Mouse (Mus musculus): ENCODE results near the gene Psmb2. TPM values are rescaled to one million over a fixed set of nuclear protein-coding genes. Genes with fewer than 3 reads are reported as not detected.

Gene Psmb2
- total and polyA plus RNA-seq, 3 experiments: 225 to 447 (median 395) TPM

- H3K27ac ChIP-seq (ENCODE audit: insufficient read depth, low read depth): no peak overlapping the region
- H3K9ac ChIP-seq (ENCODE audit: insufficient read depth, low read depth): peak overlapping the region; percentile 72
- peak overlapping the region; percentile 52 for H3K4me2 ChIP-seq (ENCODE audit: insufficient read depth, low read depth, poor library complexity, severe bottlenecking)
- peaks cover 28 to 48% of the 10 kb centered on the region in 2 experiments for H3K36me3 ChIP-seq (replicated peaks in 1 of 2; ENCODE audit: control insufficient read depth in 1 of 2, insufficient read depth in 1 of 2, low read length in 1 of 2)
- H3K4me1 ChIP-seq (ENCODE audit: control insufficient read depth in 1 of 2, insufficient read depth in 2 of 2): peaks cover 11 to 51% of the 10 kb centered on the region in 2 experiments
- peak overlapping the region; percentile 79 to 87 (median 83) for H3K4me3 ChIP-seq (replicated peaks in 1 of 3; ENCODE audit: low read depth in 2 of 3, low read length in 2 of 3, poor library complexity in 1 of 3)
- TF ChIP-seq NELFE (IDR thresholded peaks at IDR 0.05; ENCODE audit: low read depth, low read length): no peak
- 0 out of 2 replicates have a peak, but pooled peaks have one; percentile 20 for TF ChIP-seq JUND (conservative IDR thresholded peaks at IDR 0.05; ENCODE audit: low read depth, low read length)
- no peaks in the 10 kb centered on the region for H3K27me3 ChIP-seq (replicated peaks)
- DNase-seq (ENCODE audit: extremely low read depth): peak; percentile 61
- no peaks in the 10 kb centered on the region for H3K9me3 ChIP-seq (replicated peaks; ENCODE audit: low read length)
- in situ Hi-C loops (cut with MboI; ENCODE audit: low pct_ligation_motif_present, low pct_unique_long_range_greater_than_20kb, low sequenced_read_pairs) (no loop called here), dilution Hi-C loops (cut with MboI; ENCODE audit: extremely low pct_ligation_motif_present, extremely low pct_unique_long_range_greater_than_20kb, low sequenced_read_pairs) (no loop called here)
- H3K79me2 ChIP-seq (replicated peaks; ENCODE audit: control insufficient read depth, extremely low read depth, insufficient read depth, poor library complexity, severe bottlenecking): peaks cover 17% of the 10 kb centered on the region
These were observed 75.2 kb downstream of the Psmb2 start for GRCm38 (mm10) chr4:126752608-126753141.

- H3K4me2 ChIP-seq (ENCODE audit: insufficient read depth, low read depth, poor library complexity, severe bottlenecking): peak within 1 kb of the TSS; percentile 99
- no peaks in the 10 kb centered on the region for H3K27me3 ChIP-seq (replicated peaks)
- peak within 1 kb of the TSS; percentile 79 to 87 (median 83) for H3K4me3 ChIP-seq (replicated peaks in 1 of 3; ENCODE audit: low read depth in 2 of 3, low read length in 2 of 3, poor library complexity in 1 of 3)
- H3K27ac ChIP-seq (ENCODE audit: insufficient read depth, low read depth): peak within 1 kb of the TSS; percentile 44
- peaks cover 30 to 48% of the 10 kb centered on the region in 2 experiments for H3K36me3 ChIP-seq (replicated peaks in 1 of 2; ENCODE audit: control insufficient read depth in 1 of 2, insufficient read depth in 1 of 2, low read length in 1 of 2)
- dilution Hi-C loops (cut with MboI; ENCODE audit: extremely low pct_ligation_motif_present, extremely low pct_unique_long_range_greater_than_20kb, low sequenced_read_pairs): no loop called here
- peaks cover 17% of the 10 kb centered on the region for H3K79me2 ChIP-seq (replicated peaks; ENCODE audit: control insufficient read depth, extremely low read depth, insufficient read depth, poor library complexity, severe bottlenecking)
- peak within 1 kb of the TSS; percentile 86 for H3K9ac ChIP-seq (ENCODE audit: insufficient read depth, low read depth)
- peaks cover 11 to 46% of the 10 kb centered on the region in 2 experiments for H3K4me1 ChIP-seq (ENCODE audit: control insufficient read depth in 1 of 2, insufficient read depth in 2 of 2)
- no peaks in the 10 kb centered on the region for H3K9me3 ChIP-seq (replicated peaks; ENCODE audit: low read length)
- in situ Hi-C loops (cut with MboI; ENCODE audit: low pct_ligation_motif_present, low pct_unique_long_range_greater_than_20kb, low sequenced_read_pairs): no loop called here
- DNase-seq (ENCODE audit: extremely low read depth): peak; percentile 95
- TF ChIP-seq ZMIZ1 (IDR thresholded peaks at IDR 0.05; ENCODE audit: low read depth, low read length): 0 out of 2 replicates have a peak, but pooled peaks have one; percentile 60
- TF ChIP-seq RCOR1 (conservative IDR thresholded peaks at IDR 0.05; ENCODE audit: low read depth, low read length): no peak
- TF ChIP-seq MEF2A (IDR thresholded peaks at IDR 0.05; ENCODE audit: borderline replicate concordance, low read depth, low read length): peak; percentile 54; the same call in 1 of the 2 replicates
- TF ChIP-seq RAD21 (IDR thresholded peaks at IDR 0.05; ENCODE audit: low read depth, low read length): no peak
- TF ChIP-seq TBP (conservative IDR thresholded peaks at IDR 0.05; ENCODE audit: low read depth, low read length): no peak
- no peak for TF ChIP-seq USF1 (IDR thresholded peaks at IDR 0.05; ENCODE audit: low read depth, low read length)
- no peak for TF ChIP-seq ZKSCAN1 (IDR thresholded peaks at IDR 0.05; ENCODE audit: borderline replicate concordance, low read depth, low read length)
- no peak for TF ChIP-seq E2F4 (IDR thresholded peaks at IDR 0.05; ENCODE audit: insufficient replicate concordance, low read depth, low read length)
- peak; percentile 60; the same call in 1 of the 2 replicates for TF ChIP-seq MAX (IDR thresholded peaks at IDR 0.05; ENCODE audit: low read length)
- TF ChIP-seq SMC3 (IDR thresholded peaks at IDR 0.05; ENCODE audit: low read depth, low read length): no peak
- TF ChIP-seq ZC3H11A (IDR thresholded peaks at IDR 0.05; ENCODE audit: low read depth, low read length): no peak
- peak; percentile 30; the same call in 1 of the 2 replicates for TF ChIP-seq BHLHE40 (IDR thresholded peaks at IDR 0.05; ENCODE audit: low read depth, low read length)
- TF ChIP-seq JUN (IDR thresholded peaks at IDR 0.05; ENCODE audit: insufficient read depth, low read depth, low read length): no peak
- peak; percentile 79 for TF ChIP-seq NRF1 (IDR thresholded peaks at IDR 0.05; ENCODE audit: low read depth, low read length)
- TF ChIP-seq JUND (conservative IDR thresholded peaks at IDR 0.05; ENCODE audit: low read depth, low read length): 0 out of 2 replicates have a peak, but pooled peaks have one; percentile 1
- TF ChIP-seq ZNF384 (IDR thresholded peaks at IDR 0.05; ENCODE audit: low read depth, low read length): no peak
- TF ChIP-seq POLR2AphosphoS2 (IDR thresholded peaks at IDR 0.05; ENCODE audit: low read depth, low read length): peak; percentile 49; the same call in 1 of the 2 replicates
- no peak for TF ChIP-seq EP300 (IDR thresholded peaks at IDR 0.05; ENCODE audit: low read length)
- peak; percentile 99 for TF ChIP-seq CHD2 (IDR thresholded peaks at IDR 0.05; ENCODE audit: low read length)
- peak; percentile 90; the same call in 1 of the 2 replicates for TF ChIP-seq GABPA (IDR thresholded peaks at IDR 0.05; ENCODE audit: insufficient replicate concordance, low read depth, low read length)
- no peak for TF ChIP-seq USF2 (conservative IDR thresholded peaks at IDR 0.05; ENCODE audit: low read depth, low read length)
- peak; percentile 79 for TF ChIP-seq SIN3A (IDR thresholded peaks at IDR 0.05; ENCODE audit: low read length)
- peak; percentile 97 for TF ChIP-seq HCFC1 (IDR thresholded peaks at IDR 0.05; ENCODE audit: low read depth, low read length)
- TF ChIP-seq KAT2A (IDR thresholded peaks at IDR 0.05; ENCODE audit: insufficient replicate concordance, low read length): peak; percentile 99
- TF ChIP-seq MAFK (IDR thresholded peaks at IDR 0.05; ENCODE audit: insufficient replicate concordance, low read length): no peak
- peak; percentile 68; the same call in 1 of the 2 replicates for TF ChIP-seq MYC (IDR thresholded peaks at IDR 0.05; ENCODE audit: low read depth, low read length)
- TF ChIP-seq POLR2A (IDR thresholded peaks at IDR 0.05; ENCODE audit: low read depth, low read length): peak; percentile 78
- peak; percentile 27; the same call in 1 of the 2 replicates for TF ChIP-seq IRF4 (IDR thresholded peaks at IDR 0.05; ENCODE audit: low read depth, low read length)
These were observed 76.1 kb downstream of the Psmb2 start, which contains the start of the genes Ncdn and AU040320 for GRCm38 (mm10) chr4:126753268-126754230. TSS of gene Ncdn (minus strand) at chr4:126753438. TSS of gene AU040320 (plus strand) at chr4:126753544.
